Mouse (Mus musculus) adrenal gland, adult 10 weeks (tissue): Measurements from ENCODE around the gene Gm21987. TPM values are rescaled to one million over a fixed set of nuclear protein-coding genes. Genes with fewer than 3 reads are reported as not detected.

Source experiments
- polyA plus RNA-seq: library from polyadenylated mRNA; stranded (reverse); fragments of 350-450 nt; fragmentation: Illumina TruSeq; extraction: RNeasy Lipid Tissue Mini Kit (QIAGEN cat#74804); gene quantifications from one replicate; pipeline ENCODE4 v1.2.3, GENCODE M21; 2014; ENCODE audit warnings: low read depth, low replicate concordance

Gm21987 gene
- not detected for polyA plus RNA-seq

DNA sequence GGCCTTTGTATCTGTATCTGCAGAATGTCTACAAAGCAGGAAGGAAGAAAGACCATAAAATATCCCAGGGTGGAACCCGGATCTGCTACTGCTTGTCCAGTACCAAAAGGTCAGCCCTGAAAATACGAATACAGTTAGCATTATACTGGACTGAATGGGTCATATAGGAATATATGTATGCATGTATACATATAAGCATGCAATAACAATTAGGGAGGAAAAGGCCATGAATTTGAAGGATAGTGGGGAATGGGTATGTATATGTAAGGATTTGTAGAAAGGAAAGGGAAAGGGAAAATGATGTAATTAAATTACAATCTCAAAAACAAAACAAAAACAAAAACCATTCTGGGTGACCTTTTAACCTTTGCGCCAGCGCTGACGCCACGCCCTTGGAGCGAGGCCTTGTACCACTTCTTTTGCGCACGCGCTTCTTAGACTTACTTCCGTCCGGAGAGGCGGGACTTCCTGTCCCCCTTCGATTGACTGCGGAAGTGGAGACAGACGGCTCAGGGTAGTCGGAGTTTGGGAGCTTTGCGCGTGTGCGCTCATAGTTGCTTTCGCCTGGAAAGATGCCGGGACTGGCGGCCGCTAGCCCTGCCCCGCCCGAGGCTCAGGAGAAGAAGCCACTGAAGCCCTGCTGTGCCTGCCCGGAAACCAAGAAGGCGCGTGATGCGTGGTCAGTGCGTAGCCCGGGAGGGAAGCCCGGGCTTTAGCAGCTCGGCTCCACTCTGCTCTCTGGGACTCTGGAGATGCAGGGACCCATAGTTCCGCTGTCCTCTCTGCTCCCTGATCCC is at the start of gene Gm21987, which contains the start of gene Cox17:
TSS of gene Gm21987 (plus strand) at position 512 of the 797 bp plus-strand sequence.
TSS of gene Cox17 (plus strand) at position 463 of the 797 bp plus-strand sequence.

GRCm38 (mm10) chr16:38341396-38342324 is 5.2 kb upstream of the Gm21987 start, which contains the start of gene Maats1:
Gene Maats1 (minus strand): TSS chr16:38342143.

GRCm38 (mm10) chr16:38361933-38362332 is 15.1 kb downstream of the Gm21987 start, which contains the start of gene Popdc2:
Gene Popdc2 (plus strand): TSS chr16:38362209.

Other genes starting within 250 kb of the Gm21987 start
- gene Nr1i2, start 52.2 kb upstream of the Gm21987 start, polyA plus RNA-seq: not detected
- gene Maats1, start 4.9 kb upstream of the Gm21987 start, polyA plus RNA-seq: 0.17 TPM
- gene Cox17, start within 50 bp of the Gm21987 start, polyA plus RNA-seq: 150 TPM
- not detected for gene Popdc2, start 15.2 kb downstream of the Gm21987 start, polyA plus RNA-seq
- 10.7 TPM for gene Pla1a, start 86.1 kb downstream of the Gm21987 start, polyA plus RNA-seq
- gene Adprh, start 105.7 kb downstream of the Gm21987 start, polyA plus RNA-seq: 21.2 TPM
- gene Cd80, start 108.5 kb downstream of the Gm21987 start, polyA plus RNA-seq: 0.58 TPM
- 21.6 TPM for gene Timmdc1, start 175.6 kb downstream of the Gm21987 start, polyA plus RNA-seq
- gene Poglut1, start 203.2 kb downstream of the Gm21987 start, polyA plus RNA-seq: 70.3 TPM
- gene Tmem39a, start 211.7 kb downstream of the Gm21987 start, polyA plus RNA-seq: 57.7 TPM